Mouse (Mus musculus): ENCODE data around the gene Spred2.

The Spred2 gene

DNA sequence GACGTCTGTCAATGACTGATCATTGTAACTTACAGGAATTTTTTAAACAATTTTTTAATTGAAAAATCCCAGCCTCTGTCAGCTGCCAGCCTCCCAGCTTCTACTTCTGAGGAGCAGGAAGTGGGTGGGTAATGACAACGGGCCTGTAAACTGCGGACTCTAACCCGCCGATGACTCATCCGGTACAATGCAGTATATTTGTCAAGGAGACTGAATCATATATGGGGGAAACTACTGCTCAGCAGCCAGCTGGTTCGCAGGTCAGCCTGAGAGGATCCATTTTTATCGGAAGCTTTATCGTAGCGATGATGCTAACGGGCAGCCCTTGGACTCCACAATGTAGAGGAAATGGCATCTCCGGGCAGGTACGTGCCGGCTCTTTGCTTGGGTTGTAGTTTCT, 55.2 kb downstream of the Spred2 start:
- no peak for ATAC-seq (ENCODE audit: insufficient number of reproducible peaks, low FRiP score, low TSS enrichment)

DNA sequence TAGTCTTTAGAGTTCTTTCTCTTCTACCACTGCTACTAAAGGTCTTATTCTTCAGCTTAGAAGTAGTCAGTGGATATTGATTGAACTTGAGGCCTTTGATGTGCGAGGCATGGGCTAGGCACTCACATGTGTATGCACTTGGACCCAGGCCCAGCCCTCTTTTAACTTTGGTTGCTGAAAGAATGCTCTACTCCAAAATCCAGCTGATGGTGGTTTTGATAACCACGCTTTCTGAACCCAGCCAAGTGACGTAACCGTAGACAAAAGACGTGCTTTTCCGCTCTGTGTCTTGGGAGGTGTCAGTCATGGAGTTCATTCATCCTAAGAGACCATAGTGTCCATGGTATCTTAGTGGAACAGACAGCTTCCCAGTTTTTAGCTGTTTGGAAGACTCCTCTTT, 57.9 kb downstream of the Spred2 start:
- ATAC-seq (ENCODE audit: insufficient number of reproducible peaks, low FRiP score, low TSS enrichment) = no peak

DNA sequence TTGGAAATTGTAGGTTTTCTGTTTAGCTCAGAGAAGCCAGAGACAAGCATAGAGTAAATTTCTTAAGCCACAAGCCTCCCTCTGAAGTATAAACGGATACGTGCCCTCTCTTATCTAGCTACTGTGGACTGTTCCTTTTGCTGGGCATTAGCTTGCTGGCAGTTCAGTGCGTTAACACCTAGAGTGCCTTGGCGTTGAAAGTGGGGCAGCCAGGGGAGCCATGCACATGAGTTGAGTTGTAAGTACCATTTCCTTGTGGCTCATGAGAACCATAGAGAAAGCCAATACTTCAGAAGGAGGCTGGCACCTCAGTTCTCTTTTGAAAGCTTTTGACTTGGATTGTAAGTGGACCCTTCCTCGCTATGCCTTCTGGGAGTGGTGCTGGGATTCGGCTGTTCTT, 58.6 kb downstream of the Spred2 start:
- ATAC-seq (ENCODE audit: insufficient number of reproducible peaks, low FRiP score, low TSS enrichment) = no peak

DNA sequence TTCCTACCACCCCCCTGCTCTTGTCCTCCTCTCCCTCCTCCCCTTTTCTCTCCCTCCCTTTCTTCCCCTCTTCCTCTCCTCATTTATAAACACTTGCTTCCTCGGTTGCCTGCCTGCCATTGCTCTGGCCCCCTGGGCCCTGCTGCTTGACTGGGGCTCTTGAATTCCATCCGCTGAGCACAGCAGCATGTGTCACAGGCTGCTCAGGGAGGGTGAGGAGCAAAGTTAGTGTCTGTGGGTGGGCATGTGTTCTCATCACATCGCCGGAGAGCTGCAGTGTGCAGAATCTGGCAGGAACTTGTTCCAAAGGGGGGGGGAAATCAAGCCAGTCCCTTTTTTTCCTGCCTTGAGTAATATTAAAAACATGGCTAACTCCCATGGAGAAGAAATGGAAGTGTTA, 59.1 kb downstream of the Spred2 start:
- ATAC-seq (ENCODE audit: insufficient number of reproducible peaks, low FRiP score, low TSS enrichment) = no peak

DNA sequence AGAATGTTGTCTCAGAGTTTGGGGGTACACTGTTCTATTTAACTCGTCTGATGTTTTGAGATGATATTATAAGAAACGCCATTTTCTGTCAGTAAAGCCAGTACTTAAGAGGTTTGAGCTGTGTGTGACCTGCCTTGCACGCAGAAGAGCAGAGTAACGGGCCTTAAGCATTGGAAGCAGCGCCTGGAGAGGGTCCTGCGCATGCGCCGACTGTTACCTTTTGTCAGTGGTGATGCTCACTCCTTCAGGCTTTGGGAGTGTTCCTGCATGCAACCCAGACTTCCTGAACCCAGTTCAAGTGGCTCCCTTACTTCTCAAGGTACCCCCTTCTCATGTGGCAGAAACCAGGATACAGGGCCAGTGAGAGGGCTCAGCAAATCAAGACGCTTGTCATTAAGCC, 59.9 kb downstream of the Spred2 start:
- ATAC-seq (ENCODE audit: insufficient number of reproducible peaks, low FRiP score, low TSS enrichment) = no peak

DNA sequence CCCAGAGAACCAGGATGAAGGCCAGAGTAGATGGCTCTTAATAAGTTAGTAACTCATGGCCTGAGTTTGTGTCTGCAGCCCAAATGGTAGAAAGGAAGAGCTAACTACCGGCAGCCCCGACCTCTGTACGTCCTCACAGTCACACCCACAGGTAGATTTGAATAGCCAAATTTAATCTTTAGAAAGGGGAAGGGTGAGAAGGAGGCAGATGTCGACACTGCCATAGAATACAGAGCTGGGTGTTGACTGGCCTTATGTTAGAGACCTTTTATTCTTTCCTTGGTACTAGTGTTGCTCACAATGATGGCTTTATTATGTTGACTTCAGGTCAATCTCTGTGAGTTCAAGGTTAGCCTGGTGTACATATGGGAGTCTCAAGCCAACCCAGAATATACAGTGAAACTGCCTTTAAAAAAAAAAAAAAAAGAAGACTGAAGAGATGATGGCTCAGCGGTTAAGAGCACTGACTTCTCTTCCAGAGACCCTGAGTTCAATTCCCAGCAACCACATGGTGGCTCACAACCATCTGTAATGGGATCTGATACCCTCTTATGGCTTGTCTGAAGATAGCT, 61.2 kb downstream of the Spred2 start:
- ATAC-seq (ENCODE audit: insufficient number of reproducible peaks, low FRiP score, low TSS enrichment) = no peak

DNA sequence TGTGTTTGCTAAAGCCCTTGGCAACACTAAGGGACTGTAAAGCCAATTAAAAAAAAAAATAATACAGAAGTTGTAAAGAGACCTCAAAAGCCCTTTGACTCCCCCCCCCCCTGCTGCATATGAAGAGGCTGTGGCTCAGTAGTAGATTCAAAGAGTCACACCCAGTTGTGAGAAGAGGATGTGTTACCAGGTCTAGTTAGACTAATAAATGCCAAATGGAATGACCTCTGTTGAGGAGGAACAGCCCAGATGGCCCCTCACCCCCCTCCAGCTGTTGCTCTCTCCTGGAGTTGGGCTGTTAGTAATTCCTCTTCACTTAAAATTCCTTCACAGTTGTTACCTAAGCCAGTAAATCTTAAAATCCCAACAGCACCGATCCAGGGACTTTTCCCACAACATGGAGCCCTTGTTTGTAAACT, 62.3 kb downstream of the Spred2 start:
- no peak for ATAC-seq (ENCODE audit: insufficient number of reproducible peaks, low FRiP score, low TSS enrichment)

DNA sequence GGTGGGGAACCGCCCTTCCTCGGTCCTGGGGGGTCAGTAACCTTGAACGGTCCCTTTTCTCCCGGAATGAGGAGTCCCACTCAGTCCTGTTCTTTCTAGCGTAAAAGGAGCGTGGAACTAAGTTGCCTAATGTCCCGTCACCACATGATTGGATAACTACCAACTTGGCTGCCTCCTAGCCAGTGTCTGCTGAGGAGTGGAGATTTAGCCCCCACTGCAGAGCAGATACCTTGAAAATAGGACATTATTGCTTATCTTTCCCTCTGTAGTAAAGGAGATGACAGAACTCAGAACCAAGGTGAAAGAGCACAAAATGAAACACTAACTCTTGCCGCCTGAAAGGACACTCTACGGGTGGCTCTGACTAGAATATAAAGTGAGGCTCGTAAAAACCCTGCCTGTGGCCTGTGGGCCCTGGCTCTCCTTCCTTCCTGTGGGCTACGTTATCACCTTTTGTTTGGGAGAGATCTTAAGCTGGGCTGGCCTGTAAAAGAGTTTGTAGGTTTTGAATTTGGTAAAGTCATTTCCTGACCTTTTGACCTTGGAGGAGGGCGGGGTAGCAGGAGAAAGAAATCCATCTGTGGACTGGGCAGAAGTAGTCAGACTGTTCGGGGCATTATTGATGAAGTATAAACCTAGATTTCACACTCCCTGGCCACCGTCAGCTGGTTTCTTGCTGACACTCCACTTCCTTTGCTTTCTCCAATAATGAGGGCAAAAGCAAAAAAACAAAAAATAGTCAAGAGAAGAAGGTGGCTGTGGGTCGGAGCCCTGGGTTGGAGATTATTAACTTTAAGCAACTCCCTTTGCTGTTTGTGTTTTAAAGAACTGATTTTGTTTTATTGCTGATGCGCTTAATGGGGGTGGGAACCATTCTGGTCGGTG, 62.9 kb downstream of the Spred2 start:
- ATAC-seq (ENCODE audit: insufficient number of reproducible peaks, low FRiP score, low TSS enrichment) = no peak

DNA sequence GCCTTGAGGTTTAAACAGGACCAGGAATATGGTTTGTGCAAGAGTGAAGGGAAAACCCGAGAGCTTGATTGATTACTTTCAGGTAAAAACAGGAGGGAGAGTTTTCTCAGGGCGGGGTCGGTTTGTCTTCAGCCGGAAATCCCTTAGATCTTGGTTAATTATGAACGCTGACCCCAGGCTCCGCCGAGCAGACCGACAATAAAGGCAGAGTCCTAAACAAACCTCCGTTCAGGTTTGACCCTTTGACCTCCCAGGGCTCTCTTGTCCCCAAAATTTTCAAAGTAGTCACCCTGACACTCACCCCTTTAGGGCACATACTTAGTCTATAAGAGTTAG, 63.5 kb downstream of the Spred2 start:
- no peak for ATAC-seq (ENCODE audit: insufficient number of reproducible peaks, low FRiP score, low TSS enrichment)

DNA sequence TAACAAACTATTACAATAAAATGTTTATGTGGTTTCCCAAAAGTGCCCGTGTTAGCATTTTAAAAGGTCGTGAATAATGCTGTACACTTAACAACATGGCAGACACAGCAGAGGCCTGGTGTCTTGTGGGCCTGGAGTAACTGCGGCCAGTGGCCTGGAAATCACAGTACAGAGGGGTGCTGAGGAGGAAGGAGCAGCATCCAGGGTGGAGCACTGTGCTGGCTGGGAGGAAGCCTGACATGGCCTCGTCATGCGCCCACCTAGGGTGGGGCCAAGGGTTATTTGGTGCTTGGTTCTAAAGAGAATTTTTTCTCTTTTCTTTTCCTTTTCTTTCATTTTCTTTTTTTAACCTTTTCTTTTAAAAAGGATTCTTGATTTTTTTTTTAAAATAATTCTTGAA, 64.0 kb downstream of the Spred2 start:
- no peak for ATAC-seq (ENCODE audit: insufficient number of reproducible peaks, low FRiP score, low TSS enrichment)

DNA sequence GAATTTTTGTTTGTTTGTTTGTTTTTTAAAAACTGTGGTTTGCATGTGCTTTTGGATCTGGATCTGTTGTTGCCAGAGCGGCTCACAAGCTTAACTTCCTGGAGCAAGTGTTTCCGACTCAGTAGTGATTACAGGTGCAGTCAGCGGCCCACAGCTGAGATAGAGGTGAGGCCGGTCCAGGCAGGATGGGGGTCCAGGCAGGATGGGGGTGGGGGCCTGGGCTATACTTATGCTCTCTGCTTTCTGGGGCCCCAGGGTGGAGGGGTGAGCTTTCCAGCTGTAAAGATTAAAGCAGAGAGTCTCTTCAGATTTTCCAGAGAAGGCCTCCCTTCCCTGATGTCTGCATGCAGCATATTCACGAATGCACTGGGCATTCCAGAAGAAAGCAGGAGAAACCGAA, 64.5 kb downstream of the Spred2 start:
- ATAC-seq (ENCODE audit: insufficient number of reproducible peaks, low FRiP score, low TSS enrichment) = no peak

DNA sequence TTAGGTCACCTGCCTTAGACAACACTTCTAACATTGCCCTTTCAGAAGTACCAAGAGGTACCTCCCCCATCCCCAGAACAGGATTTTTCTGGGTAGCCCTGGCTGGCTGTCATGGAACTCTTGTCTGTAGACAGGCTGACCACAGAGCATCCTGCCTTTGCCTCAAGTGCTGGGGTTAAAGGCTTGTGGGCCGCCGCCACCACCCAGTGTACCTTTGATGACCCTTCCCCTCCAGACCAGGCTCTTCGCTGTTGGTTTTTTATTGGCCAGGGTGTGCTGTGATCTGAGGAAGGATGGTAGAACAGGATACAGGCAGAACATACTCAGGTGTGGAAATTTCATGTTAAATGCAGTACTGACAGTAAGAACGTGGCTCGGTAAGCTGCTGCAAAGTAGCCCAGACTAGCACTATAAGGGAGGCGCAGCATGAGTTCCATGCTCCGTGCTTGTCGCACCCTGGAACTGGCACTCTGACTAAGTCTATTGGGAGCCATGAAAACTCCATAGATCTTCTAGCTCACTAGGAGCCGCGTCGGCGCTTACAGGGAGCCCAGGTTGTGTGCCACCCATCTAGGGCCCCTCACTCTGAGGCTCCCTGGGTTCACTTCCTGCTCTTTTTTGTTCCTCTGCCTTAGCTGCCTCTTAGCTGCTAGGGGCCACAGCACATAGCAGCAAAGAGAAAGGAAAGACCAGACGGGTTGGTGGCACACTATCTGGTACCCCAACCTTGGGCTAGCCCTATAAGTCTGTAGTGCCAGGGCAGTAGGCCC, 65.2 kb downstream of the Spred2 start:
- ATAC-seq (ENCODE audit: insufficient number of reproducible peaks, low FRiP score, low TSS enrichment) = no peak

DNA sequence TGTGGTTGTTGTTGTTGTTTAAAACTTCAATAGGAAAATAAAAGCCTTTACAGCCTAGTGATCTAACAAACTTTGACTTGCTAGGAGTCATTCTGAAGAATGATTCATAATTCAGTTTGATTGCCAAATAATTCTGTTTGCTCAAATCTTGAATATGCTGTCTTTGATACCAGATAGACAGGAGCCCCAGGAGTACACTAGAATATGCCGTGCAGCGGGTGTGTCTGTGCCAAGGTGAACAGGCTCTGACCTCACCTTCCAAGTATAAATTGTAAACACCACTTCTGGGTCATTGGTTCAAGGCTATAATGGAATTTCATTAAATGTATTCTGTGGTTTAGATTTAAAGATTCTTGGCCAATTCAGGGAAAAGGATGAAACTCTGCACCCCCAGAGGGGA, 66.6 kb downstream of the Spred2 start:
- ATAC-seq (ENCODE audit: insufficient number of reproducible peaks, low FRiP score, low TSS enrichment) = no peak

DNA sequence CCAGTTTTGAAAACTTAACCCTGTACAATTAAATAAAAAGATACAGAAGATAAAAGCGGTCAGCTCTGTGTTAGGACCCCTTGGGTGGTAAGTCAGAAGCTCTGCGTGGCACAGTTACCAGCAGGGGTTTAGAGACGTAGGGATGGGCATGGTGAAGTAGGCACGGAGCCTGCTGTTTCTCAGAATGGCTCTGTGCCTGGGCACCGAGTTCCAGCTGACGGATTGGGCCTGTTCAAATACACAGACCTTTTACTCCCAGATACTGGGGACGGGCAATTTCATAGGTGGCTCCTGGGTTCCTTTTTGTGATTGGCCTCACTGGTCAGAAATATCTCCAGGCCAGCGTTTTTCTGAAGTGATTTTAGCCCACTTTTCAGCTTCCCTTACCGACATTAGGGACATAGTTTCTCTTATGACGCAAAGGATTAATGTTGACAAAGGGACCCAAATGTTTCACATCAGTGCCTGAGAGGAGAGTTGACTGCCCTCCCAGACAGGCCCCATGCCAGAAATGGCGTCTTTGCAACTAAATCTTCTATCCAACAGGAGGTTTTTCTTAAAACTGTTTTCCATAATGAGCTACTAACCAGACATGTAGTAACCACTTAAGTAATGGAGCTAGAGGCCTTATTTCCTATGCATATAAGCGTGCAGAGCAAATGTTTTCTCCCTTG, 67.3 kb downstream of the Spred2 start:
- ATAC-seq (ENCODE audit: insufficient number of reproducible peaks, low FRiP score, low TSS enrichment) = no peak

DNA sequence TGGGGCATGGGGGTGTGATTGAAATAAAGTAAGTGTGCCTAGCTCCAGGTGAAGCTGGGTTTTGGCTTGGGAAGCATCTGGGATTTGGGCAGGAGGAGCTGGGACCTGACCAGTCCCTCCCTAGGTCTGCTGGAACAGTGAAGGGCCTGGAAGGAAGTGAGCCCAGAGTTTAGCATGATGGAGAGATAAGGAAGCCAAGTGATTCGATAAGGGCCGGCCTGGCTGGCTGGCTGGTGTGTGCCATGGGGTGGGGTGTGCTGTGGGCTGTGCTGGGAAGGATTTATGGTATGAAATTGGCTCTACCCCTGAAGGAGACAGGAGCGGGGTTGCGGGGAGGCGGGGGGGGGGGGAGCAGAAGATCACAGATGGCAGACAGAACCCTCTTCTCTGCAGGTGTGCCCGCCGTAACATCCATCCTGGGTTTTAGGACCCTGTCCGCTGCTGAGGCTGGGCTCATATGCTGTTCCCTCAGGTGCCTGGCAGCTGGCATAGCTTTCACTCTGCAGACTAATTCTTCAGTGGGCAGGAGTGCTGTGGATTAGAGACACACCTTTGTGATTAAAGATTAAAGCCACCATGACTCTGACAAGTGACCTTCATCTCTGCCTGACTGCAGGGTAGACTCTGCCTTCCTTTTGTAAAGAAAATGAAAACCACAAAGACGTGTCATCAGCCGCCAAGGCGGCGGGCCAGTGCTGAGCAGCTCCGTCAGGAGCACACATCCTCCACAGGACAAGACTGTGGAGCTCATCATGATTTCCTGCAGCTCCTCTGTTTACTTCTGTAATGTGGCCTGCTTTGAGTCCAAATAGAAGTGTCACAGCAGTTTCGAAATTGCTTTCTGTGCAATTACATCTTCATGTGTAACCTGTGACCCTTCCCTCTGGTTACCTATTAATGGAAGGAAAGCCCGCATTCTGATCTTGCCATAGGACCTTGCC, 68.4 kb downstream of the Spred2 start:
- ATAC-seq (ENCODE audit: insufficient number of reproducible peaks, low FRiP score, low TSS enrichment) = peak; percentile 42; the same call in 1 of the 2 replicates

DNA sequence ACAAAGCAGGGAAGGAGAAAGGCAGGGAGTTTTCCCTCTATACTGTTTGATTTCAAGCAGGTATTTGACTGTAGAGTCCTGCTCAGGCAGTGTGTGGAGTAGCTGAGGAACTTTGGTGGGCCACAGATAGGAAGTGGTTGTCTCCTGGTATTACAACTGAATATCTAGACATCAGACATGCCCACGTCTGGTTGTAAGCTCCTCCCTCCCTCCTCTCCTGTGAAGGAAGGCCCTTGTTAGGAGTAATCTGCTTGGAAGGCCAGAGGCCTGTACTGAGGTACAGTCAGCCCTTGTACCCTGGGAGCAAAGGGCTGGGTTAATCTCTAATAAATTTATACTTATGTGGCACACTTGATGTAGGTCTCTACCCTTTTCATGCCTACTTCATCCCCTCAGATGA, 69.6 kb downstream of the Spred2 start:
- ATAC-seq (ENCODE audit: insufficient number of reproducible peaks, low FRiP score, low TSS enrichment) = no peak

DNA sequence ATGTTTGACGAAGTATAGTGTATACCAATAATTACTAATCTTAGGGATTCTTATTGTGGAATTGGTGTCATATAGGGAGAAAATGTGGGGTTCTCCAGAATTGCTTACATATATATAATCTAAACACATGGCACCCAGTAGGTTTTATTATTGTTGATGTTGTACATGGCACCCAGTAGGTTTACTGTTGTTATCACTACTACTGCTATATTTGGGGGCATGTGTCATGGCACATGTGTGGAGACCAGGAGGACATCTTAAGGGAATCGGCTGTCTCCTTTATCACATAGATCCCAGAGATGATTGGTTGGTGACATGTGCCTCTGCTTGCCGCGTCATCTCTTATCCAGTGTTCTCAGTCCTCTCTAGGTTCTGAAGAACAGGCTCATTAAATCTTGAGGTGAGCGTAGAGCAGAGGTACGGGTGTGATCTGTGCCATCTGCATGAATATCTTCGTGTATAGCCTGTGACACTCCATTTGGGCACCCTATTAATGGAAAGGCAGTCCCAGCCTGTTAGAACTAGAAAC, 70.2 kb downstream of the Spred2 start:
- ATAC-seq (ENCODE audit: insufficient number of reproducible peaks, low FRiP score, low TSS enrichment) = no peak

DNA sequence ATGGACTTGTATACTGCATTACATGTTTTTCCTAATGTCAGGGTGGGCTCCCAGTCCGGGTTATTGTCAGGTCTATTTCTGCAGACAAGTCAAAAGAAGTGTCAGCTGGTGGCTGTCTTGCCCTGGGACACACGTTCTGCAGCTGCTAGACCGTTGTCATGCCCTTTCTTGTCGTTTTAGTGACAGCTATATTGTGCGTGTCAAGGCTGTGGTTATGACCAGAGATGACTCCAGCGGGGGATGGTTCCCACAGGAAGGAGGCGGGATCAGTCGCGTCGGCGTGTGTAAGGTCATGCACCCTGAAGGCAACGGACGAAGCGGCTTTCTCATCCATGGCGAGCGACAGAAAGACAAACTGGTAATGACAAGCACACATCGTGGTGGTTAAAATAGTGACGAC, 73.8 kb downstream of the Spred2 start:
- ATAC-seq (ENCODE audit: insufficient number of reproducible peaks, low FRiP score, low TSS enrichment) = no peak

DNA sequence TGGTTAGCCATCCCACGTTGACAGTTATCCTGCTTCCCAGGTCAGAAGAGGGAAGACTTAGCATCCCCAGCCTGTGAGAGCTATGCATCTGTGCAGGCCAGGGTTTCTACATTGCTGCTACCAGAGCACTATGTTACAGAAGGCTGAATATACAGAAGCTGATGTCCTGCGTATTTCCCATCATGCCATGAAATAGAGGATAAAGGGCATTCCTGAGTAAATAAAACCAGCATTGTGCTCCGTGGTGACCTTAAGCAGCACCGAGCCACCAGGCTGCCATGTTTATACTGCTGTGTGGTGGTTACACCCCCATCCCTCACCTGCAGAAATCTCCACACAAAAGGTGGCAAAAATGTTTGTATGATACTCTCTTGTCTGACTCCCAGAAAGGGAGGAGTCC, 78.7 kb downstream of the Spred2 start:
- no peak for ATAC-seq (ENCODE audit: insufficient number of reproducible peaks, low FRiP score, low TSS enrichment)

DNA sequence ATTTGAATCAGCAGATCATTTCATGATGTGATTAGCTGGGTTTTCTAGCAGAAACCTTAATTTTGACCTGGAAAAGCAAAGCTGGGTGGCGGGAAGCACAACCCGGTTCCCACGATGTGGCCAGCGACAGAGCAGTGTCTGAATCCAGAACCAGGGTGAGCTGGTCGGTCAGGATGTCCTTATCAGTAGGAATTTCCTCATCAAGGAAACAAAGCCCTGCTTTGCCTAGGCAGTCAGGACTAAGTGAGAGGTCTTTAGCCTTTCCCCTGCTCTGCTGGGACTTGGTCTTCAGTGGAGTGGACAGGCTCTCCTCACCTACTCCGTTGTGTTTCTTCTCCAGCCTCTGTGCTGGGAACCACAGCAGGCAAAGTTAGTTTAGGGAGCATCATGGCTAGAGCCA, 83.5 kb downstream of the Spred2 start:
- ATAC-seq (ENCODE audit: insufficient number of reproducible peaks, low FRiP score, low TSS enrichment) = no peak

Data from cerebellum, adult (tissue).